Mouse (Mus musculus): ENCODE measurements around the gene Hacd1.

DNA sequence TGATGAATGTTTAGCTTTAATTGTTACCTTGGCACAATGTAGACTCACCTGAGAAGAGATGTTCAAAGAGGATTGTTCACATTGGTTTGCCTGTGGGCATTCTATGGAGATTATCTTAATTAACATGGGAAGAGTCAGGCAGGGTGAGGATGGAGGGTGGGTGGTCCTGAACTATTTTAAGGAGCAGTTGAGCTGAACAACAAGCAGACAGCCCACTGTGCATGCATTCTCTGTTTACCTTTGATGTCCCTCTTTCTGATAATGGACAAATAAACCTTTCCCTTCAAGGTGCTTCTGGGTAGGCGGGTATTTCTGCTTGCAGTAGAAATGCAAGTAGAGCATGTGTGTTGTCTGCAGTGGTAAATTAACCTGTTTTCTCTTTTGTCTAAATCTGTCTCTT lies 48.0 kb upstream of the Hacd1 start:
- TF ChIP-seq POLR2A (IDR thresholded peaks at IDR 0.05; ENCODE audit: borderline replicate concordance, insufficient read depth, low read length) (no peak), CTCF (IDR thresholded peaks at IDR 0.05; ENCODE audit: borderline replicate concordance, insufficient read depth, low read depth, low read length) (no peak)

Measured in cerebellum, adult 2 months (tissue).